Mouse (Mus musculus): Measurements from ENCODE around the gene Clic6.

Clic6 gene

DNA sequence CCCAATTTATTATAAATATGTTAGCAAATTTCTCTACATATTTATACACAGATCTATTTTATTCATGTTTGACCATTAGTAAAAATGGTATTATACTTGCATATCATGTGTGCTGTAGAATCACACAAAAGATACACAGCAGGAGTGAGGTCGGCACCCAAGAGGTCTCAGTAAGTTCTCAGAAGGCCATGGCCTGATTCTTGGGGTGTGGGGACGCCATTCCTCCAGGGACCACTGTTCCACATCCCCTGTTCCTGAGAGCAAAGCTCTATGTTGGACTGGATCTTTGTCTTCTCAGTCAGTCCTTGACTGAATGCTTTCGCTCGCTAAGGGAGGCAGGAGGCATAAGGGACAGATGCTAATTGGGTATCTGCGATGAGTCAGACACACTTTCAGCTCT, at the start of gene Clic6:
Clic6 (plus strand) TSS at position 301 of the 400 bp plus-strand sequence.
- no peak for DNase-seq

DNA sequence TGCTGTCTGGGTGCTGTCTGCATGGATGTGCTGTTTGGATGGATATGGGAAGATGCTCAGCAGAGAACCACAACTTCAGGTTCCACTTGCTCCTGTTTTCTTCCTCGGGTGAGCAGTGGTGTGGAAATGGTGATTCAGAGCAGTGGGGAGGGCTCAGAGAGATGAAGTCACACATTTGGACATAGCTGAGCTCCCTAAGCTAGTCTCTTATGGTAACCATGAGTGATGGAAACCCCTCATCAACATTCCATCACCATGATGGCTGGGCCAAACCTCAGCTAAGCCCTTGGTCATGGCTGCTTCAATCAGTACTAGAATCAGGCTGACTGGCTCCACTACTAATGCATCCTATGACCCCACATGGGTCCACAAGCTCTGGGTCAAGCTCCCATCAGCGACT, 45.8 kb upstream of the Clic6 start:
- no peak for DNase-seq

DNA sequence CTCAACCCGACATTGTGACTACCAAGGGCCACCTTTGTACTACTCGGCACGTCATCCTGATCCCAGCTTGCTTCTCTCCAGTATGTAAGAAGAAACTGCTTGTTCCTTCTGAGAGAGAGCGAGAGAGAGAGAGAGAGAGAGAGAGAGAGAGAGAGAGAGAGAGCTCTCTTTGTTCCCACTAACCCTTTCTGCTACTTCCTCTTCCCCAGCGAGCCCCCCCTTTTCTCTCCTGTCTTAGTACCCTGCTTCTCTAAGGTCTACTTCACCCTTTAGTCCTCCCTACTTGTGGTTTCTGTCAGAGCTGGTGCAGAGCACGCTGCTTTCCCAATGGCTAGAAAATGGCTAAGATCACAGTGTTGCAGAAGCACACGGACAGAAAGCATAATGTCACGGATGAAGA, 45.3 kb upstream of the Clic6 start:
- DNase-seq, result no peak

DNA sequence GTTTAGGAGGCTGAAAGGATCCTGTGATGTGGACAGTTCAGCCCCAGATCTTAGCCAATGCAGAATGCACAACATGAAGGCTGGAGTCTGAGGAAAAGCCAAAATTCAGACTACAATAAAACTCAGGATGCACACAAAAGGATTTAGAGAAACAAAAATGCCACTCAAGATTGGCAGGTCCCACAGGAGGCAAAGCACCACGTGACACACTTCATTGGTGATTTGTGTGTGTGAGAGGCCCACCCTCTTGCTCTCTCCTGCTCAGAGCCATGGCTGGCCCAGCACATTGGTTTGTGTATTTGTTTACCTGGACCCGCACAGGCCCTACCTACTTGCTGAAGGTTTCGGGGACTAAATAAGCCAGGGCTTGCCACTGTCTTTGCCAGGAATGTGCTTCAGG, 44.3 kb upstream of the Clic6 start:
- no peak for DNase-seq

DNA sequence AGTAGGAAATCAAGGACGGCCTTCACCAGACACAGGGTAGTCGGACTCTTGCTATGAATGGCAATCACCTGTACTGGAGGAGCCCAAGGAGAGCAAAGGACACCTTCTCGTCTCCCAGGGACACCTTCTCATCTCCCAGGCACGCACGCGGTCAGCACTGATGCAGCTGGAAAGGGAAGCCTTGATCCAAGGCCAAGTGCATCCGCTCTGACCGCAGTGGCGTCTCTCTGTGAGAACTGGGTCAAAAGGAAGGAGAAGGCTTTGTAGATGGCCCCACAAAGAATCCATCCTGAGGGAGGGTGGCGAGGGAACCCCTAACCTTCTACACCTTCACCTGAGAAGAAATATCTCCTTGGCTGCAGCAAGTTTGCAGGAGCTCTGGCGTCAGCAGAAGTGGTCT, 43.4 kb upstream of the Clic6 start:
- DNase-seq, result no peak

DNA sequence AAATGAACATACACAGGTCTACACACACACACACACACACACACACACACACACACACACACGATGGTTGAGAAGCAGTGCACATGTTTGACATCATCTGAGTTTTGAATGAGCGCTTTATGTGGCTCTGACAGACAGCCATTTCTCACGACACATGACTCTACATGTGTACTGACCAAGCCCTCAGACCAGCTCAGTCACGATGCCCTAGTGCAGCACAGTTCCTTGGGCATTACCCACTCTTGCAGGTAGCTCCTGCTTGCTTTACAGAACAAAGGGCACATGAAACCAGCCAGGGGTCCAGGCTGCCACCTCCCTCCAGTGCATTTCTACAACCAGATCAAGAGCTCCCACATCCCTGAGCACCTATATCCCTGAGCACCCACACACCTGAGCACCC, 42.6 kb upstream of the Clic6 start:
- DNase-seq, result no peak

DNA sequence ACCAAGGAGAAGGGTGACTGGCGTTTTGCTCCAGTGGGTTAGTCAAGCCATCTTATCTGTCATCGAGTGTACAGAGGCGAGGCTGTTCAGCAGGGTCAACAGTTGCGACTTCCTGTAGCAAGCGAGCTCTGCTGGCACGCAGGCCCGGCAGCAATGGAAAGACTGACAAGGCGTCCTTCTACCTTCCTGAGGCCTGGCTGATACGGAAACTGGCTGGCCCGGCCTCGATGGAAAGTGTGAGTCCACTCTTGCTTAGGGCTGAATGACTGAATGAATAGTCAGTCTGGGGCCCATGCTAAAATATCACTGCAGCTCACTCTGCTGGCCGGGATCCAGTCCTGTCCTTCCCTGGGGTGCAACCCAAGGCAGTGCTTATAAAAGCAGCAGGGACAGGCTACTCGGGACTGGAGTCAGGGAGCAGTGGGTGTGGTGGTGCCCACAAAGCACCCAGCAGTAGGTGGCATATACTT, 41.9 kb upstream of the Clic6 start:
- DNase-seq, result peak; percentile 99

DNA sequence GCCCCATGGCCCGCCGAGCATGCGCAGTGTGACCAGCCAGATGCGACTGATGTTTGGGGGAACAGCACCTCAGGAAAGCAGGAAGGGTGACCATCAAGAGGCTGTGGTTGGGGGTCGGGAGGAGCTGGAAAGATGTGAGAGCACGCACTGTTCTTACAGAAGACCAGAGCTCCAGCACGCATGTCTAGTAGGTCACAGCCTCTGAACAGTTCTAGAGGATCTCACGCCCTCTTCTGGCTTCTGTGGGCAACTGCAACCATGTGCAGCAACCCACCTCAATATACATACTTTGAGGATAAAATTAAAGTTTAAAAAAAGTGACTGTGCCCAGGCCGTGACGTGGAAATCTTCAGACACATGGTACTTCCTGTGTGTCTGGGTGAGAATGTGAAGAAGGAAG, 40.2 kb upstream of the Clic6 start:
- DNase-seq, result no peak

DNA sequence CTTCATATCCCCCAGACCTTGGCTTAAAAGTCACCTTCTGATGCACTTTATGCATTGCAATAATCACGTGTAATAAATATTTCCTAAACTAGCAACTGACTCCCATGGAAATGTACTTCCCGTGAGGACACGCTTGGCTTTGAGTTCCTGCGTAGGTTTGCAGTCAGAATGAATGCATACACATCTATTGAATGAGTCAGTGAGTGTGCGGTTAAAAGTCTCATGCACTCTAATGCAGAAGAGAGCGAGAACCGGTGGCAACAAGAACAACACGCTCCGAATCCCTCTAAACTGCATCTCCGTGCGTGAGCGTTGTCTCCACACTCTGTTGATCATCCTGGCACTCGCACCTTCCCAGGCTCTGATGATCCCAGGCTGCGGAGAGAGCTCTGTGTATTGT, 36.5 kb upstream of the Clic6 start:
- DNase-seq, result no peak

DNA sequence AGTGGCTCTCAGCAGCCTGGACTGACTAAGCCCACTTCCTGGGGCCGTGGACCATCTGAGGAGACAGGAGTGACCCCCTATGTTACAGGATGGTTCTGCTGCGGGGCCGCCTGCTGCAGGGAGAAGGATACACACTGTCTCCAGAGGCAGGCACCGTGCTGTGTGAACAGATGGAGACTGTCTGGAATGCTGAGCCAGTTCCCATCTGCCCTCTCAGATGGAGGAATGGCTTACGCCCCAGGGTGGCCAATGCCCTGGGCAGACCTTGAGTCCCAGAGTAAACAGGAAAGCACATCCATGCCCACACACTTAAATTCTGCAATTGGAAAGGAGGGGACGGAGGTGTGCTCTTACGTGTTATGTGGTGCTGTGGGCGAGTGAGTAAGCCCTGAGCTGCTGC, 35.2 kb upstream of the Clic6 start:
- no peak for DNase-seq

DNA sequence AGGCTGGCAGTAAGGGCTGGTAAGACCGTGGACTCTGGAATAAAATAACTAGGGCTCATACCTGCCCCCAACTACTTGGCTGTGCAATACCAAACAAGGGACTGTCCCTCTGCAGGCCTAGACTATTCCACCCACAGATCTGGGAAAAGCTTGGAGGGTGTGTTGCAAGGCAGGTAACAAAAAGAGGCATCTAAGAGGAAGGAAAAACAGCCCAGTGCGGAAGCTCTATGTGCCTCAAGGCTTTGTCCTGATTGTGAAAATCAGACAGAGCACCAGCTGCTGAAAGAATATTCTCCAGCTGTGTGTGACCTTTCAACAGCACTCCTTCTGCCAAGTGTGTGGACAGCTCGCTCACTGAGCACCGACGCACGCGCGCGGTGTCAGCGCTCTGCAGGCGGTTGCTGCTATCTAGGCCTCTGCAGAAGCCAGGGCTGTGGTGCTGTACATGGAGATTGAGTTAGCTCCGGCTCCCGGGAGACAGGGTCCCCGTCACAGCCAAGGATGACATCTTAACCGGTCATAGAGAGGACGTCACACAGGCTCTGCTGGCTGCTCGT, 33.9 kb upstream of the Clic6 start:
- DNase-seq, result peak; percentile 97

DNA sequence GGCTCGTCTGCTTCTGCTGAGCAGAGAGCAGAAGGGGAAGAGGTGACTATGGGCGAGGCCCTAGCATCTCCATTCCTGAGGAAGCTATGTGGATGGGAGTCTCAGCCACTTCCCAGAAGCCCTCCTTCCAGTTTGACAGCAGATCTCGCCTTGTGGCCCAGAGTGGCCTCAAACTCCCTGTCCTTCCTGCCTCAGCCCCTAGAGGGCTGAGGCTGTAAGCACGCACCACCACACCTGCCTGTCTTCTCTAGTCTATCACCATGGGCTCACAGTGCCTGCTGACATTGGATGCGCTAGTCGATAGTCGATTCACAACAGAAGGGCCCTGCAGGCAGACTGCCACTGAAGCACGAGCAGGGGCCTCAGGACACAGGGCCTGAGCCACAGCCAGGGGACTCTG, 32.9 kb upstream of the Clic6 start:
- DNase-seq, result peak; percentile 87

DNA sequence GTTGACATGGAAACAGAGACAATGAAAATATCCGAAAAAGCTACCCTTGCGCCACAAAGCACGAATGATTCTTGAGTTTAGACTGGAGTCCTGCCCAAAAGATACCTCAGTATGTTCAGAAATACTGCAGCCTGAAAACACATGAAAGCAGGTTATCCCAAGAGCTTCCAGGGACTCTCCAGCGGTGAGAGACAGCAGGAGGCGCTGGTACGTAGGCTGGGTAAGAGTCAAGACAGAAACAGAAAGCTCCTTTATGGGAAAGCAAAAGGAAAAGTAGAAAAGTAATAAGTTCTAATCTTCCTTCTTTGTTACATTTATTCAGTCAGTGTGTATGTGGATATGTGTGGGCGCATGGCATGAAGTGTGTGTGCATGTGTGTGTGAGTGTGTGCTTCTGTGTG, 31.5 kb upstream of the Clic6 start:
- DNase-seq, result no peak

DNA sequence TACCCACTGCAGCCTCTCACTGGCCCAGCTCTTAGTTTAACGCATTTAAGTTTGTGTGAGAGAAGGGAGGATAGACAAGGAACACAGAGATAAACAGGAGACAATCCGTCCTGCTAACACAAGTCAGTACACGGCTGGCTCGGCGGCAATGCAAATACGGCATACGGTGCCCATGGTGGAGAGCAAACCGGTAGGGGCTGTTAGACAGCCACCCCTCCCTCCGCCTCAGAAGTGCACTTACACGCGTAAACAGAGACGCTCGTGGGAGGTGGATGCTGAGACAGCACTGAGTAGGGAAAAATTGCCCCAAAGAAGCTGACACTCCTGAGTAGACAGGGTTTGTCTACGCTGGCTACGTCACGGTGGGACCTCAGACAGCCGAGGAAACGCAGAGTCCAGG, 31.0 kb upstream of the Clic6 start:
- DNase-seq, result peak; percentile 84

DNA sequence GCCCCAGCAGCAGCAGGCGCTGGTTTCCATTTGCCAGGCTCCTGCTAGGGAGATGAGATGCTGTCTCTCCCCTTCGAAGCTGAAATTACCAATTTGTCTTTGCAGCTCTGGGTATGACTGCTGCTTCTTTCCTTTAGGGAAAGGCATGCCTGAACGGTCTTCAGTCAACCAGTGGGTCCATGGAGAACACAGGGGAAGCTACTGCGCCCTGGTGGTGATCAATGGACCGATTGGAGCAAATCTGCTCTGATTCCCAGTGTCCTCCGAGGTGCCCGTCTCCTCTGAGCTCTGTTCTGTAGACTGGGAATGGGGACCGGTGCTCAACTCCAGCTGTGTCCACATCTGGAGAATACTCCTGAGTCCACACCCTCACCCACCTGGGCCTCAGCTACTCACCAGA, 30.0 kb upstream of the Clic6 start:
- DNase-seq, result no peak

DNA sequence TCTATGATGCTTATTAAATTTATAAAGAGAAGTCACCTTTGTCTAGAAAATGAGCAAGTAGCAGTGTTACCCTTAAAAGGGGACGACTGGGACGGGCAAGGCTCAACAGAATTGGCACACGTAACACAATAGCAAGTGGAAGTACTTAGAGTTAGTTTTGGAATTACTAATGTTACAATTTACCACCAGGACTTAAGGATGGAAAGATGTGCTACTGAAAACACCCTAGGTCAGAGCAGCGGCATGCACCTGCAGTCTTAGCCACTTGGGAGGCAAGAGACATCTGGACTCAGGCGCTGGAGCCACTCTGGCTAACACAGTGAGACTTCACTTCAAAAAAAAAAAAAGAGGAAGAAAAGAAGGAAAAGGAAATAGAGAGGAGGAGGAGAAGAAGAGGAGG, 29.6 kb upstream of the Clic6 start:
- DNase-seq, result no peak

DNA sequence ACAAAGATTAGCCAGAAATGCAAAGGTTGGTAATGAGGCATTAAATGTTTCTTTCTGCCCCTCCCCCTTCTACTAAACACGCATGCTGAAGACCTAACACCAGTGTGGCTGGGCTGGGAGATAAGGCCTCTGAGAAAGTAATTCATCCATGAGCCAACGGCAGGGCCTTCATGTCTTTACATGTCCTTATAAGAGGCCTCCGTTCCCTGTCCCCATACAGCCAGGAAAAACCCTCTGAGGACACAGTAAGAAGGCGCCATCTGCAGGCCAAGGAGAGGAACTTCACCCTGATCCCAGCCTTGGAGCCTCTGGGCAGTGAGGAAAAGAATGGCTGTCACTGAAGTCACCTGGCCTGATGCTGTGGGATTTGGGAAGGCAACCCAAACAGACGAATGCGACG, 27.9 kb upstream of the Clic6 start:
- DNase-seq, result no peak

DNA sequence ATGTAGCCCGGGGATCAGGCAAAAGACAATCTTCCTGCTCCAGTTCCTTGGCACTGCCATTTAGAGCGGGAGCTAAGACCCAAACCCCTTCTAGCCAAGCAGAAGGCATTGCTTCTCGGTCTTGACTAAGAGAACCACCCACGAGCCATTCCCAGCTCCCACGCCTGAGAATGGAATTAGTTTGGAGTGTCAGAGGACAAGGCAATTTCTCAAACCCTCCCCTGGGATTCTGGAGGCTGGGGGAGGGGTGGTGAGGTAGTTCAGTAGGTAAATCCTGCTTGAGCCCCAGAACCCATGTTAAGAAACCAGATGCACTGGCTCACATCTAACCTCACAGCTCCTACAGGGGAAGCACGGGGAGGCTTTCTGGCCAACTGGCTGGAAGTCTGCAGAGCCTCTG, 24.1 kb upstream of the Clic6 start:
- DNase-seq, result no peak

DNA sequence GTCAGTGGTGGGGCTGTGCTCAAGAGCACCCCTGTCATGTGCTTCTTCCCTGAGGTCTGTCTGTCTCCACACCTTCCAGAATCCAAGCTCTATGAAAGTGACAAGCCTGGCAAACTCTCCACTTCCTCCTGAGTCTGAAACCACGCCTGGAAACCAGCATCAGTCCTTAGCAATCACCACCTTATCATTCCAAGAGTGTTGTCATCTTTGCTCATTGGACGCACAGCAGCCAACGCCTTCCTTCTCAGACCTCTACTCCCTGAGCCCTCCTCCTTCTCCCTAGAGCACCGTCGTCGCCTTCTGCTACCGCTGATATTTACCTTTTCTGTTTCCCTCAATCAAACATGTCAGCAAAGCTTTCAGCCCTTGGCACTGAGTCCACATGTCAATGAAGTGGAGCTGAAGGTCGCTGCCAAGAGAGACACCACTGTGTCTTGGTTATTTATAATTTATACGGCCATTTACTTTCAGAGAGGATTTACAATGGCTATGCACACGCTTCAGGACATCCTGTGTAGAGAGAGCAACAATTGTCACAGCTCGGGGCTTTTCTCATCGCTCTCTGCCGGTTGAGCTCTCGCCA, 21.1 kb upstream of the Clic6 start:
- DNase-seq, result peak; percentile 85

DNA sequence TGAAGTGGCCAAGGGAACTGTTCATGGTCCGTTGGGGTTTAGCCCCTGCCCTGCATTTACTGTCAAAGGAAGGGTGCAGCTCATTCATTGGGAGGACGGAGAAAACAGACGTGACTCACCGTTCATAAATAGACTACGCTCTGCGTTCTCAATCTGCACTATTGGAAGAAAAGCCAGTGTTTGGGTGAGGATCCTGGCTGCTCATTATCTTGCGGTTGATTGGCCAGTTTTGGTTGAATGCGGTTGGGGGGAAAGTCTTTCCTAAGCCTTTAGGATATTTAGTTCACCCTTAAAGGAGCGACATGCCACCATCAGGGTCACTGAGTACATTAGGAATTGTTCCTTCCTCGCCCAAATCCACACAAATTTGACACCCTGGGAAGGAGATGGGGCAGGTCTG, 20.3 kb upstream of the Clic6 start:
- DNase-seq, result peak; percentile 83

DNA sequence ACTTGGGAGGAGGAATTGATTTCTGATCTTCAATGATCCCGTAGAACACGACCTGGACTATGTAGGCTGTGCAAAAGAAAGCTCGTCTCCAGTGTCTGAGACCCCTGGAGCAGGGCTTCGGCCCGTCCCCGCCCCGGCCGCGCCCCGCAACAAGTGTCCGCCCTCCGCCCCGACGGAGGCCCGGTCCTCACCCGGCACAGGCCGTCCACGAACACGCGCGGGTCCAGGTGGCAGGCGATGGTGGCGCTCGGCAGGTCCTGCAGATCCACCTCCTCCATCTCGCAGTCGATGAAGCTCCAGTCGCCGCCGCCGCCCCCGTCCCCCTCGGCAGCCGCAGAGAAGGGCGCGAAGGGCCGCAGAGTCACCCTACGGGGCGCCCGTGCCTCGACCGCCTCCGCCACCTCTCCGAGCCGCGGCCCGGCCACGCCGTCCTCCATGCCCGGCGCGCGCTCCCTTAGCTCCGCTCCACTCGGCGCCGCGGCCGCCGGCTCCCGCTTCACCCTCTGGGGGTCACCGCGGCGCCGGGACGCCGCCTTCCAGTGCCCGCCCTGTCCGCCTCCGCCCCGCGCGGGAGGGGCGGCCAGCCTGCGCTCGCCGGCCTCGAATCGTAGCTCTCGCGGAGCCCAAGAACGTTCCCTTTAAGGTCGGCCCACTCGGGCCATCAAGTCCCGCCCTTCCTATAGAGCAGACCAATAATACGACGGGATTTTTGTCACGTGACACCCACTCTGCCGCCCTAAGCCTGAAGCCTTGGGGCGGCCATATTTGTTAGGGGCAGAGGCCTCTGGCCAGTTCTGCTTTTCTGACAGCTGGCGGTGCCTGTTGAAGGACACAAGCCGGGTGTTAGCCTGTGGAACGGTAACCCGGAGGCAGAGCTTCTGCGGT, 19.7 kb upstream of the Clic6 start:
- DNase-seq, result peak; percentile 100

DNA sequence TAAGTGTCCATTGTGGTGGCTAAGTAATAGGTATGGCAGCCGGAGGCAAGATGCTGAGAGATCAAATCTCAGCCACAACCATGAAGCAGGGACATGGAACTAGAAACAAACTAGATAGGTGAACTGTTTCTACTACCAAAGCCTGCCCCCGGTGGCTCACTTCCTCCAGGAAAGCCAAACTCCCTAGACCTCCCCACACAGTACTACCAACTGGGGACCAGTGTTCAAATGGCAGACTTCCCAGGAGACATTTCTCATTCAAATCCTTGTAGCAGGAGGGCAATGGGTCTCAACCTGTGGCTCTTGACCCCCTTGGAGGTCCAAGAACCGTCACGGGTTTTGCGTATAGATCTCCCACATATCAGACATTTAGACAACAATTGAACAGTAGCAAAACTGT, 18.5 kb upstream of the Clic6 start:
- peak; percentile 81 for DNase-seq

DNA sequence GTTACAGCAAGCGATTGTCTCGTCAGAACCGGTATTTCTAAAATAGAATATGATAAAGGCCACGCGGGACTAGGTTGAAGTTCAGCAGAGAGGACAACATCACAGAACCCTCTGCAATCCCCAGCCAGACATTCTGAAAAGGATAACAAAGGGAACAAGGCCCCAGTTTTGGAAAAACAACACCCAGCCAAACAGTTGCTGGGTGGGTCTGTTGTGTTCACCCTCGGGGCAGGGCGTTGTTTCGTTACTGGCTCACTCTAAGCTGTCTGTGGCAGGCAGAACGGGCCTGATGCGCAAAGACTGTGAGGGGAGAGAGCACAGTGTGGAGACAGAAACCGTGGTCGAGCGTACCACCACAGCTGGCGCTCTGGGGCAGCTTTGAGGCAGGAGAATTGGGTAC, 17.1 kb upstream of the Clic6 start:
- DNase-seq, result peak; percentile 92

DNA sequence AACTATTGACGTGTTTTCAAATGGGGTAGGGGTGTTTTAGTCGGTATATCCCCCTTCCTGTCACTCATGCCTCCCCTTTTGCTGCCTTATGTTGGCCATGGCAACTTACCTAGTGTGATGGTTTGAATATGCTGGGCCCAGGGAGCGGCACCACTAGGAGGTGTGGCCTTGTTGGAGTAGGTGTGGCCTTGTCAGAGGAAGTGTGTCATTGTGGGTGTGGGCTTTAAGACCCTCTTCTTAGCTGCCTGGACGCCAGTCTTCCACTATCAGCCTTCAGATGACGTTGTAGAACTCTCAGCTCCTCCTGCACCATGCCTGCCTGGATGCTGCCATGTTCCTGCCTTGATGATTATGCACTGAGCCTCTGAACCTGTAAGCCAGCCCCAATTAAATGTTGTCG, 14.8 kb upstream of the Clic6 start, which contains the start of gene Rcan1:
Rcan1 (minus strand) TSS at position 162 of the 400 bp plus-strand sequence.
- DNase-seq, result no peak
